Mouse (Mus musculus) CH12.LX (cell line): Measurements from ENCODE around the gene Dusp2.

Experiments used
- CHD2 ChIP-seq: IDR thresholded peaks from 2 replicates; pipeline ENCODE4 v1.6.1; 2011; ENCODE audit warnings: low read length, improper control_type of control experiment
- CTCF ChIP-seq, 2 experiments: IDR thresholded peaks in 1 of 2; conservative IDR thresholded peaks in 1 of 2; 2 replicates each; pipeline ENCODE4 v1.5.1; 2011 to 2012; ENCODE audit warnings: low read depth in 2 of 2, low read length in 2 of 2, improper control_type of control experiment in 1 of 2, inconsistent platforms in 1 of 2, mild to moderate bottlenecking in 1 of 2, moderate library complexity in 1 of 2
- E2F4 ChIP-seq: IDR thresholded peaks from 2 replicates; pipeline ENCODE4 v1.6.1; 2011; ENCODE audit warnings: low read depth, low read length, improper control_type of control experiment; ENCODE audit not compliant: insufficient replicate concordance
- GABPA ChIP-seq: IDR thresholded peaks from 2 replicates; pipeline ENCODE4 v1.6.1; 2012; ENCODE audit warnings: low read depth, low read length, improper control_type of control experiment, inconsistent platforms; ENCODE audit not compliant: insufficient replicate concordance
- POLR2A ChIP-seq: IDR thresholded peaks from 2 replicates; pipeline ENCODE4 v1.6.1; 2011; ENCODE audit warnings: low read depth, mild to moderate bottlenecking, improper control_type of control experiment, low read length
- TBP ChIP-seq: conservative IDR thresholded peaks from 2 replicates; pipeline ENCODE4 v1.6.1; 2011; ENCODE audit warnings: low read depth, low read length, improper control_type of control experiment
- TCF12 ChIP-seq: IDR thresholded peaks from 2 replicates; pipeline ENCODE4 v1.6.1; 2014; ENCODE audit warnings: low read depth, mild to moderate bottlenecking, inconsistent platforms, low read length, improper control_type of control experiment

- TF ChIP-seq CTCF (conservative IDR thresholded peaks at IDR 0.05 in 1 of 2, IDR thresholded peaks at IDR 0.05 in 1 of 2; ENCODE audit: low read depth in 2 of 2, low read length in 2 of 2): no peak
- no peak for TF ChIP-seq E2F4
- TF ChIP-seq GABPA: no peak
- TF ChIP-seq TCF12: no peak
- TF ChIP-seq TBP: no peak
- TF ChIP-seq POLR2A: no peak
- TF ChIP-seq CHD2: no peak
Observed at GRCm38 (mm10) chr2:127297001-127297805, 38.8 kb upstream of the Dusp2 start.
